Mouse (Mus musculus) olfactory bulb, adult 2 months (tissue): ENCODE data around the gene Sulf2. TPM values are rescaled to one million over a fixed set of nuclear protein-coding genes. Genes with fewer than 3 reads are reported as not detected.

Experiments
- H3K27ac ChIP-seq: fragments of 200-500 bp; 2 replicates; pipeline ENCODE4 v1.5.1; 2012; ENCODE audit warnings: low read depth, low read length; ENCODE audit not compliant: insufficient read depth
- H3K4me1 ChIP-seq: fragments of 200-500 bp; 2 replicates; pipeline ENCODE4 v1.6.1; 2012; ENCODE audit warnings: low read length; ENCODE audit not compliant: control insufficient read depth, insufficient read depth
- H3K4me3 ChIP-seq: fragments of 200-500 bp; 2 replicates; pipeline ENCODE4 v1.5.1; 2012; ENCODE audit warnings: mild to moderate bottlenecking, low read depth, low read length, moderate library complexity; ENCODE audit not compliant: insufficient read depth
- CTCF ChIP-seq: fragments of 200-500 bp; IDR thresholded peaks from 2 replicates; pipeline ENCODE4 v1.5.1; 2012; ENCODE audit warnings: low read depth, mild to moderate bottlenecking, low read length, moderate library complexity; ENCODE audit not compliant: insufficient read depth
- POLR2A ChIP-seq: fragments of 200-500 bp; IDR thresholded peaks from 2 replicates; pipeline ENCODE4 v1.6.1; 2012; ENCODE audit warnings: mild to moderate bottlenecking, low read depth, low read length, moderate library complexity; ENCODE audit not compliant: insufficient read depth
- WGBS: fragments of 180-500 bp; shearing (Covaris S2); methylation state at CpG from one replicate; pipeline ENCODE4 v1.1.7; 2018; 5-methylcytosine and 5-hydroxymethylcytosine counted together
- polyA plus RNA-seq: library from polyadenylated mRNA; stranded (reverse); fragments of >200 nt; gene quantifications from 2 replicates; pipeline ENCODE4 v1.2.4, GENCODE M21; 2012; ENCODE audit warnings: low replicate concordance; ENCODE audit not compliant: missing spikeins, insufficient read depth, insufficient read length

Gene Sulf2
- polyA plus RNA-seq, 1 experiment = not detected

- H3K4me3 ChIP-seq = no peak overlapping the region
- peaks cover 16% of the 10 kb centered on the region for H3K4me1 ChIP-seq
- H3K27ac ChIP-seq = no peak overlapping the region
- WGBS = 69% methylated on average over 7 of the region's 7 CpGs
- TF ChIP-seq POLR2A = no peak
- TF ChIP-seq CTCF = no peak
These were observed 106.6 kb downstream of the Sulf2 start for GRCm38 (mm10) chr2:166048852-166049251.

- H3K4me1 ChIP-seq = peaks cover 16% of the 10 kb centered on the region
- no peak overlapping the region for H3K4me3 ChIP-seq
- no peak overlapping the region for H3K27ac ChIP-seq
- TF ChIP-seq CTCF = no peak
- TF ChIP-seq POLR2A = no peak
- WGBS = 95% methylated on average over 4 of the region's 4 CpGs
These were observed 107.5 kb downstream of the Sulf2 start for GRCm38 (mm10) chr2:166047931-166048330.

DNA sequence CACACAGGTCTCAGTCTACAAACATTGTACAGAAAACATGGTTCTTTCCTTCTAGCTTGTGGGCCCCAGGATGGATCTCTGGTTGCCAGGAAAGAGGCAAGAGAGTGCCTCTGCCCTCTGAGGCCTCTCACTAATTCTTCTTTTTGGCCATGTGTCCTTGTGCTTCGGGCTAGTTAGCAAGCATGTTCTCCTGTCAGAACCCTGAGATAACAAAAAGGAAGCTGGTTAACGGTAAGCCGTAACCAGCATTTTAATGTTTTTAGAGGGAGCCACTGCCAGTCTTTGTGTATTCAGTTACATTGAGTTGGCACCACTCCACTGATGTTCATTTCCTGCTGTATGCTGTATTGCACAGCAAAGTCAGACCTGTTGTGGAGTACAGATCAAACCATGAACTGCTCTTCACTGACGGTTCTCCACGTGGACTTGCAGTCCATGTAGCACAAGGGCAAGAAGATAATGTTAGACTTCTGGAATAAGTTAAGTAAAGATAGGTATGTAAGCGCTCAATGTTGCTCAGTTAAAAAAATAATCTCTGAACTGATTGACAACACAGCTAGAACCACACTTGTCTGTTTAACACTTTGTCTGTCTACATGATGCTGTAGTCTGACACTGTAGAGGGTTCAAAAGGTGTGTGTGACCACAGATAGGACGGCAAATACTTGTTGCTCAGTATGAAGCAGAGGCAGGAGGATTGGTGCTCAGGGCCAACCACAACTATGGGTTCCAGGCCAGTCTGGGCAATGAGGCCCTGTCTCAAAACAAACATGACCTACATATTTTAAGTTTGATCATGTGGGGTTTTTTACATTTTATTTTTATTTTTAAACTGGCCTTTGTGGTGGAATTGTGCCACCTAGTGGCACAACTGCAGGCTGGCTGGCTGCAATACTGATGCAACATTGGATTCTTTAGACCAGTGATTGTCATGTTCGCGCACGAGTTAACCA lies 109.6 kb downstream of the Sulf2 start:
- no peak overlapping the region for H3K4me3 ChIP-seq
- WGBS = 42% methylated on average over 10 of the region's 10 CpGs
- peaks cover 9% of the 10 kb centered on the region for H3K4me1 ChIP-seq
- peak overlapping the region; percentile 74 for H3K27ac ChIP-seq
- no peak for TF ChIP-seq CTCF
- TF ChIP-seq POLR2A = no peak

- TF ChIP-seq POLR2A (no peak), CTCF (no peak)
- Histone ChIP-seq H3K4me3 (no peak overlapping the region), H3K4me1 (peaks cover 9% of the 10 kb centered on the region), H3K27ac (peak overlapping the region; percentile 74)
- WGBS = 25% methylated on average over 2 of the region's 2 CpGs
These were observed 110.5 kb downstream of the Sulf2 start for GRCm38 (mm10) chr2:166045006-166045405.

GRCm38 (mm10) chr2:166042542-166042941 lies 112.9 kb downstream of the Sulf2 start:
- Histone ChIP-seq H3K27ac (no peak overlapping the region), H3K4me3 (no peak overlapping the region), H3K4me1 (peaks cover 9% of the 10 kb centered on the region)
- 87% methylated on average over 1 of the region's 1 CpGs for WGBS
- TF ChIP-seq CTCF (no peak), POLR2A (no peak)

GRCm38 (mm10) chr2:166039681-166040080 lies 115.8 kb downstream of the Sulf2 start:
- 91% methylated on average over 4 of the region's 4 CpGs for WGBS
- H3K27ac ChIP-seq = no peak overlapping the region
- peaks cover 5% of the 10 kb centered on the region for H3K4me1 ChIP-seq
- TF ChIP-seq POLR2A = no peak
- TF ChIP-seq CTCF = no peak
- no peak overlapping the region for H3K4me3 ChIP-seq

DNA sequence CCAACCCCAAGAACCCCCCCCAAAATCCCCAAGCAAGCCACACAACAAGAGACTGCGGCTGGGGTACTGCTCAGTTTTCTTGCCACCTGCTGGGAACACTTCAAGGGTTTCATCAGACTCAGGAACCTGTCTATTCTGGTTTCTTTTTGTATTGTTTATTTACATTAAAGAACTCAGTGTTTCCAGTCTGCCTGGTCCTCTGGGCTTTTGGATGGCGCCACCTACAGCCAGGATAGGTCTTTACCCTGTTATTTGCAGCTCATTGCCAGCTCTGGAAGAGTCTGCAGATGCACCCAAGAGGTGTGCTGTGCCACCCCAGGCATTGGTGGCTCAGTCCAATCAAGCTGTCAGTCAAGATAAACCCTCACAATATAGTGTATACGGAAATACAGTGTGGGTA lies 119.7 kb downstream of the Sulf2 start:
- Histone ChIP-seq H3K27ac (no peak overlapping the region), H3K4me3 (no peak overlapping the region), H3K4me1 (peaks cover 12% of the 10 kb centered on the region)
- 41% methylated on average over 3 of the region's 3 CpGs for WGBS
- no peak for TF ChIP-seq CTCF
- no peak for TF ChIP-seq POLR2A

DNA sequence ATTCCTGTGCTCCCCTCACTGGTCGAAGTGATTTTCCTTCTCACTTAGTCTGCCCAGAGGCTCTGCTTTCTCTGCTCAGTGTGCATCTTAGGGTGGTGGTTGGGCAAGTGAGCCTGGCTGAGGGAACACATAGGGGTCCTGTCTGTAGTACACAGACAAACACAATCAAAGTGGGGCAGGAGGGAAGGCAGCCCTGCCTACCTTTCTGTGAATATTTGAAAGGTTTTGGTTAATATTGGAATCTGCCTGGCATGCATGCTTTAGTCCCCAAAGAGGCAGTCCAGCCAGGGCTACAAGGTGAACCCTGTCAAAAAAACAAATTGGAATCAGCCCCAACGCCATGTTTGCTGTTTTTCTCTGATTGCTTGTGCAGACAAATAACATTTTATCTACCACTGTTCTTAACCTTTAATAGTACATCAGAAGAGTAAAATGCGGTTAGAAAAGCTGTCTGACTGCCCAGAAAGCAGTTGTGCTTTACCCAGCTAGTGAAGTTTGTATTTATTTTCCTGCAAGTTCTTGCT lies 120.4 kb downstream of the Sulf2 start:
- Histone ChIP-seq H3K4me3 (no peak overlapping the region), H3K27ac (0 out of 2 replicates have a peak overlapping the region, but pooled peaks have one; percentile 40), H3K4me1 (peaks cover 16% of the 10 kb centered on the region)
- WGBS = 54% methylated on average over 3 of the region's 3 CpGs
- TF ChIP-seq POLR2A = no peak
- TF ChIP-seq CTCF = no peak

DNA sequence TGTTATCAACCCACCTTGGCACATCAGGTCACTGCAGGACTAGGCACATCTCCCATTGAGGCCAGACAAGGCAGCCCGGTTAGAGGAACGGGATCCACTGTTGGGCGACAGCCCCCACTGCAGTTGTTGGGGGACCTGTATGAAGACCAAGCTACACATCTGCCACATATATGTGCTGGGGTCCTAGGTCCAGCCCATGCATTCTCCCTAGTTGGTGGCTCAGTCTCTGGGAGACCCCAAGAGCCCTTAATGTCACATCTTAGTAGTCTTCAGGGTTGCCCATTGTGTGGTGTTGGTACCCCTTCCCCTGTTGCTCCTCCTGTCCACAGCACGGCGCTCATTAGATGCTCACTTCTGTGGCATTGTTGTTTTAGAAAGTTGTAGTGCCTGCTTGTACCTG lies 122.8 kb downstream of the Sulf2 start:
- Histone ChIP-seq H3K4me1 (peaks cover 19% of the 10 kb centered on the region), H3K4me3 (no peak overlapping the region), H3K27ac (no peak overlapping the region)
- TF ChIP-seq POLR2A (no peak), CTCF (no peak)
- 92% methylated on average over 5 of the region's 5 CpGs for WGBS
